Mouse (Mus musculus) olfactory bulb, adult 2 months (tissue): Measurements from ENCODE around the gene Slf2. TPM values are rescaled to one million over a fixed set of nuclear protein-coding genes. Genes with fewer than 3 reads are reported as not detected.

Source experiments
- H3K27ac ChIP-seq: fragments of 200-500 bp; 2 replicates; pipeline ENCODE4 v1.5.1; 2012; ENCODE audit warnings: low read depth, low read length; ENCODE audit not compliant: insufficient read depth
- H3K4me1 ChIP-seq: fragments of 200-500 bp; 2 replicates; pipeline ENCODE4 v1.6.1; 2012; ENCODE audit warnings: low read length; ENCODE audit not compliant: control insufficient read depth, insufficient read depth
- H3K4me3 ChIP-seq: fragments of 200-500 bp; 2 replicates; pipeline ENCODE4 v1.5.1; 2012; ENCODE audit warnings: mild to moderate bottlenecking, low read depth, low read length, moderate library complexity; ENCODE audit not compliant: insufficient read depth
- CTCF ChIP-seq: fragments of 200-500 bp; IDR thresholded peaks from 2 replicates; pipeline ENCODE4 v1.5.1; 2012; ENCODE audit warnings: low read depth, mild to moderate bottlenecking, low read length, moderate library complexity; ENCODE audit not compliant: insufficient read depth
- POLR2A ChIP-seq: fragments of 200-500 bp; IDR thresholded peaks from 2 replicates; pipeline ENCODE4 v1.6.1; 2012; ENCODE audit warnings: mild to moderate bottlenecking, low read depth, low read length, moderate library complexity; ENCODE audit not compliant: insufficient read depth
- WGBS: fragments of 180-500 bp; shearing (Covaris S2); methylation state at CpG from one replicate; pipeline ENCODE4 v1.1.7; 2018; 5-methylcytosine and 5-hydroxymethylcytosine counted together
- polyA plus RNA-seq: library from polyadenylated mRNA; stranded (reverse); fragments of >200 nt; gene quantifications from 2 replicates; pipeline ENCODE4 v1.2.4, GENCODE M21; 2012; ENCODE audit warnings: low replicate concordance; ENCODE audit not compliant: missing spikeins, insufficient read depth, insufficient read length

Gene Slf2
- polyA plus RNA-seq, 1 experiment, result not detected

- no peak overlapping the region for H3K4me3 ChIP-seq
- no peak overlapping the region for H3K27ac ChIP-seq
- no peaks in the 10 kb centered on the region for H3K4me1 ChIP-seq
- no peak for TF ChIP-seq POLR2A
- no peak for TF ChIP-seq CTCF
- WGBS, result 87% methylated on average over 3 of the region's 3 CpGs
Observed at GRCm38 (mm10) chr19:44968329-44968728, 37.4 kb downstream of the Slf2 start.

GRCm38 (mm10) chr19:44976636-44977035 lies 45.7 kb downstream of the Slf2 start:
- TF ChIP-seq POLR2A, result no peak
- no peak for TF ChIP-seq CTCF
- Histone ChIP-seq H3K4me3 (no peak overlapping the region), H3K4me1 (no peaks in the 10 kb centered on the region), H3K27ac (no peak overlapping the region)
- WGBS, result 78% methylated on average over 6 of the region's 6 CpGs

- H3K4me3 ChIP-seq, result no peak overlapping the region
- WGBS, result 83% methylated on average over 6 of the region's 6 CpGs
- TF ChIP-seq POLR2A, result no peak
- no peak for TF ChIP-seq CTCF
- H3K4me1 ChIP-seq, result no peaks in the 10 kb centered on the region
- H3K27ac ChIP-seq, result no peak overlapping the region
Observed at GRCm38 (mm10) chr19:44977148-44977547, 46.2 kb downstream of the Slf2 start.

DNA sequence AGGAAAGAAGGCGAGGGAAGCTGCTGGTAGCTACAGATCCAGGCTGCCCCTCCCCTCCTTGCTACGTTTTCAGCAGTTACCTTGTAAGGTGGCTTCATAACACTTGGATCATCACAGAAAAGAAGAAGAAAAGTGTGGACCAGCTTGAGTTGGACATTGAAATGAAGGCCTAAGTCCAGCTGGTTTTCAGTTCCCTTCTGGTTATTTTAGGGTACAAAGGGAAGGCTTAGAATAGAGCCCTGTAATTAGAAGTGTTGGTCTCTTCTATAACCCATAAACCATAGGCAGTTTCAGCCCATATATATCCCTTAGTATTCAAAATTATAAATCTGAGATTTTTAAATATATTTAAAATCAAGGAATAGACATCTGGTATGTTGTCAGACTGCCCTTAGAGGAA lies 49.8 kb downstream of the Slf2 start:
- 79% methylated on average over 2 of the region's 2 CpGs for WGBS
- no peak overlapping the region for H3K27ac ChIP-seq
- no peak for TF ChIP-seq CTCF
- TF ChIP-seq POLR2A, result no peak
- H3K4me3 ChIP-seq, result no peak overlapping the region
- no peaks in the 10 kb centered on the region for H3K4me1 ChIP-seq

- 64% methylated on average over 7 of the region's 7 CpGs for WGBS
- Histone ChIP-seq H3K4me1 (no peaks in the 10 kb centered on the region), H3K4me3 (no peak overlapping the region), H3K27ac (no peak overlapping the region)
- TF ChIP-seq CTCF (no peak), POLR2A (no peak)
Observed at GRCm38 (mm10) chr19:44982477-44983115, 51.6 kb downstream of the Slf2 start.

GRCm38 (mm10) chr19:44983366-44983765 lies 52.4 kb downstream of the Slf2 start:
- Histone ChIP-seq H3K4me3 (no peak overlapping the region), H3K27ac (no peak overlapping the region), H3K4me1 (no peaks in the 10 kb centered on the region)
- WGBS, result 76% methylated on average over 6 of the region's 6 CpGs
- TF ChIP-seq POLR2A (no peak), CTCF (no peak)

DNA sequence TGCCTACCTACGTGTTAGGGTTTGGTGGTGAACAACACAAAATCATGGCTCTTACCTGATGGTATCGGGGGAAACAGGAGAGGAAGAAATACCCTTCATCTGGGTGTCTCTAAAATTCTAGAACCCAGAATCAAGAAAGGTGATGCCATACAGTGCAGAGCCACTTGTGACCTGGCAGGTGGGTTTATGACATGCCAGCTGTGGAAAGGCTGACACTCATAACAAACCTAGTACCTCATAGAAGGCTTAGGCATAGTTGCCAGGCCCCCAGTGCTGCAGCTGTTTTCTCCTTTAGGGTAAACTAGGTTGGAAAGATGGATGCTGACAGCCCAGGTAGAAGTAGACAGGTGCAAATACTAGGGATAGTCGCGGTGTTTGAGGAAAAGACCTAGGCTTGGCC lies 53.5 kb downstream of the Slf2 start:
- 0 out of 2 replicates have a peak, but pooled peaks cover 2% of the 10 kb centered on the region for H3K4me1 ChIP-seq
- 96% methylated on average over 4 of the region's 4 CpGs for WGBS
- H3K27ac ChIP-seq, result no peak overlapping the region
- TF ChIP-seq POLR2A (no peak), CTCF (no peak)
- H3K4me3 ChIP-seq, result no peak overlapping the region

DNA sequence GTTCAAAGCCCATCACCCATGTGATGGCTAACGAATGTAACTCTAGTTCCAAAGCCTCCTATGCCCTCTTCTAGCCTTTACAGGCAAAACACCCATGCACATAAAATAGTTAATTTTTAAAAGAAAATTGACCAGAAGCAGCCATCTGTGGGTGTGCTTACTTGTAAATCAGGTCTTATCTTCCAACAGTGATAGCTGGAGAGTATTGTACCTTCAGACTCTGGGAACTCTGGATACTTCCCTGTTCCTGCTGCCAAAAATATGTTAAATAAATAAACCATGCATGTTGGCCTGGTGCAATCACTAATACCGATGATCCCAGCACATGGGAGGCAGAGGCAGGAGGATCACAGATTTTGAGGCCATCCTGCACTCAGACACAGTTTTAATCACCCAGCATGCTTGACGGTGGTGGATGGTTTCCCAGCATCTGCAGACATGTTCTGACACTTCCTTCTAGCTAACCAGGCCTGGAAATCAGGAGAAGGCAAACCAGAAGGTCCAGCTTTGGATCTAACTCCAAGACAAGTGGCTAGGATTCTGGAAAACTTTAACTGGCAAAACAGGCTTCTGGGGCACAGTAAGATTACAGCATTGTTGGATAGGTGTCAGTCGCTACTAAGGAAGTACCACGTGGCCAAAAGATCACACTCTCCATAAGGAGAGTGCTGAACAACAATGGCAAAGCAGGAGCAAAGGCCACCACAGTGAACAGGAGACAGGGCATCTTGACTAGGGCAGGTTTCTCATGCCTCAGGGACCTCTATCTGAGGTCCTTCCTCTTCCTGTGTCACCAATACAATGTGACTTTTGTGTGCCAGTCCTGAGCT lies 54.4 kb downstream of the Slf2 start:
- TF ChIP-seq POLR2A, result no peak
- TF ChIP-seq CTCF, result no peak
- no peak overlapping the region for H3K27ac ChIP-seq
- WGBS, result 65% methylated on average over 5 of the region's 5 CpGs
- H3K4me1 ChIP-seq, result peaks cover 11% of the 10 kb centered on the region; the same call in 1 of the 2 replicates
- no peak overlapping the region for H3K4me3 ChIP-seq

DNA sequence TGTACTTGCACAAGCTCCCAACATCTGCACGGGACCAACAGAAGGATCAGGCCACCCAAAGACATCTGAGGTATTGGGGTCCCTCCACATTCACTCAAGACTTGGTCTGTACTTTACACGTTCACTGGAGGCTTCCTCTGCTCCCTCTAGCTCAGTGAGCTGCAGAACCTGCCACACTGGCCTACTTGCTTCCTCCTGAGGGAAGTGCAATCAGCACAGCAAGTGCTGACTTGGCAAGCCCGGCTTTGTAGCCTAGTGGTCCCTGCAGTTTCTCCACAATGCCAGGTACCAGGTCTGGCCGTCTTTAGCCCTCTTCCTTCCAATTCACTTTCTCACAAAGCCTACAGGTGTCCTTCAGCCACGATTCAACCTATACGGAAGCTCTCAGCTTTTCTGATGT lies 56.1 kb downstream of the Slf2 start:
- Histone ChIP-seq H3K27ac (no peak overlapping the region), H3K4me3 (no peak overlapping the region), H3K4me1 (peaks cover 11% of the 10 kb centered on the region; the same call in 1 of the 2 replicates)
- TF ChIP-seq POLR2A (no peak), CTCF (no peak)
- 77% methylated on average over 6 of the region's 6 CpGs for WGBS
